Mouse (Mus musculus) heart, adult 2 months (tissue): Measurements from ENCODE around the gene Foxn3.
A peak's percentile ranks its signal among the peaks of the same experiment; 100 is the strongest.

ENCODE experiments used
- CTCF ChIP-seq: fragments of 200-600 bp; IDR thresholded peaks from 2 replicates; pipeline ENCODE4 v1.8.1; 2022; ENCODE audit warnings: antibody characterized with exemption, mild to moderate bottlenecking, moderate library complexity
- EP300 ChIP-seq: fragments of 200-500 bp; IDR thresholded peaks from 2 replicates; pipeline ENCODE4 v1.6.1; 2011; ENCODE audit warnings: low read depth, low read length, control low read depth; ENCODE audit not compliant: insufficient read depth

GRCm38 (mm10) chr12:99340418-99341182, 222.8 kb downstream of the Foxn3 start:
- TF ChIP-seq CTCF: peak; percentile 55
- no peak for TF ChIP-seq EP300
